Mouse (Mus musculus): Measurements from ENCODE around the gene Fbxo2. TPM values are rescaled to one million over a fixed set of nuclear protein-coding genes. Genes with fewer than 3 reads are reported as not detected.

Gene Fbxo2
- polyA plus RNA-seq, 1 experiment from 2014 or later: 7.1 TPM

Small RNA genes within 50 kb of the gene (microRNA-seq; reads per million reads assigned to microRNA genes)
- not detected for gene Mir7022

Other genes starting within 250 kb of the Fbxo2 start
- gene Plod1, start 223.9 kb upstream of the Fbxo2 start, polyA plus RNA-seq (2015; fragmentation: Nextera tagmentation; extraction: Ambion mirVana): 26.6 and 28.1 TPM in 2 replicates
- gene 2510039O18Rik, start 219.7 kb upstream of the Fbxo2 start, polyA plus RNA-seq (2015; fragmentation: Nextera tagmentation; extraction: Ambion mirVana): 12.6 and 13.0 TPM in 2 replicates
- gene Nppb, start 174.8 kb upstream of the Fbxo2 start, polyA plus RNA-seq (2015; fragmentation: Nextera tagmentation; extraction: Ambion mirVana): 0.30 TPM in 1 of 2 replicates, not detected in the other
- 3.9 and 5.2 TPM in 2 replicates for gene Nppa, start 159.9 kb upstream of the Fbxo2 start, polyA plus RNA-seq (2015; fragmentation: Nextera tagmentation; extraction: Ambion mirVana)
- gene Clcn6, start 121.8 kb upstream of the Fbxo2 start, polyA plus RNA-seq (2015; fragmentation: Nextera tagmentation; extraction: Ambion mirVana): 30.7 and 32.8 TPM in 2 replicates
- gene Mthfr, start 121.5 kb upstream of the Fbxo2 start, polyA plus RNA-seq (2015; fragmentation: Nextera tagmentation; extraction: Ambion mirVana): 22.1 and 22.3 TPM in 2 replicates
- 7.6 and 8.4 TPM in 2 replicates for gene Agtrap, start 72.6 kb upstream of the Fbxo2 start, polyA plus RNA-seq (2015; fragmentation: Nextera tagmentation; extraction: Ambion mirVana)
- gene Mad2l2, start 30.2 kb upstream of the Fbxo2 start, polyA plus RNA-seq (2015; fragmentation: Nextera tagmentation; extraction: Ambion mirVana): 118 and 127 TPM in 2 replicates
- 17.2 and 20.9 TPM in 2 replicates for gene Draxin, start 29.9 kb upstream of the Fbxo2 start, polyA plus RNA-seq (2015; fragmentation: Nextera tagmentation; extraction: Ambion mirVana)
- 15.7 and 16.0 TPM in 2 replicates for gene Fbxo6, start 8.5 kb upstream of the Fbxo2 start, polyA plus RNA-seq (2015; fragmentation: Nextera tagmentation; extraction: Ambion mirVana)
- gene Fbxo44, start 139 bp upstream of the Fbxo2 start, polyA plus RNA-seq (2015; fragmentation: Nextera tagmentation; extraction: Ambion mirVana): 91.2 and 98.2 TPM in 2 replicates
- gene Disp3, start 127.3 kb downstream of the Fbxo2 start, polyA plus RNA-seq (2015; fragmentation: Nextera tagmentation; extraction: Ambion mirVana): 14.8 and 15.4 TPM in 2 replicates

All from hindbrain, embryonic 13.5 days (tissue).